Mouse (Mus musculus): Measurements from ENCODE around the gene Afmid. TPM values are rescaled to one million over a fixed set of nuclear protein-coding genes. Genes with fewer than 3 reads are reported as not detected.

The Afmid gene
- polyA plus RNA-seq, 1 experiment from 2014 or later: 8.3 TPM

DNA sequence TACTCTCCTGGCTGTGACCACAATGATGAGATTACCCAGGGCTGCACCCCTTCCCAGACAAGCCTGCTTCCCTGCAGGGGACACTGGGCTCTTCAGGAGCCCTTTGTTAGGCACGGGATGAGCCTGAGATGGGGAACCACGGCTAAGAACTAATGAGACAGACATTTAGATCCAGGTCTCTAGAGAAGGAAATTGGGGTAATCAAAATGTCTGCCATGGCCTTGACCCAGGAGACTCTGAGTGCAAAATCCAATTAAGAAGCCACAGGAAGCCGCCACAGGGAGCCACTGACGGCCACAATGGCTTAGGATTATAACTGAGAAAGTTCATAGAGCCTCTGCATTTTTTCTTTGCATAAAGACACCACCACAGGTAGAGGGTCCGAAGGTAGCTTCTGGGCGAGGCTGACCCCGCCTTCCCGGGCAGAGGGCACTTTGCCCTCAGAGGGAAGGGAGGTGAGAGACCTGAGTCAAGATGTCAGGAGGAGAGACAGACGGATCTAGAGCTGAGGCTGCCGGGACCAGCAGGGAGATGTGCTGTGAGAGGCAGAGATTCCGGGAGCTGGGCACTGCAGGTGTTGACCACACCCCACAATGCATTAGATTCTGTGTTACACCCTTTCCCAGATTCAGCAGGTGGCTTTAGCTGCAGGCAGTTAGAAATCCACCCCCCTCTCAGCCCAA, 37.6 kb downstream of the Afmid start:
- H3K4me2 ChIP-seq (replicated peaks): peak overlapping the region; percentile 39
- peak overlapping the region; percentile 56 for H3K27ac ChIP-seq
- no peak overlapping the region for H3K4me3 ChIP-seq (replicated peaks)
- no peaks in the 10 kb centered on the region for H3K36me3 ChIP-seq
- peak; percentile 77 for ATAC-seq
- H3K9ac ChIP-seq: no peak overlapping the region
- 31% methylated on average over 11 of the region's 11 CpGs for WGBS
- peaks cover 28% of the 10 kb centered on the region for H3K4me1 ChIP-seq (replicated peaks)
- H3K27me3 ChIP-seq (replicated peaks): peaks cover 17% of the 10 kb centered on the region
- no peaks in the 10 kb centered on the region for H3K9me3 ChIP-seq

GRCm38 (mm10) chr11:117864805-117865204, 39.1 kb downstream of the Afmid start:
- Histone ChIP-seq H3K27me3 (replicated peaks) (peaks cover 15% of the 10 kb centered on the region), H3K9ac (no peak overlapping the region), H3K36me3 (no peaks in the 10 kb centered on the region), H3K4me3 (replicated peaks) (no peak overlapping the region), H3K27ac (no peak overlapping the region), H3K9me3 (no peaks in the 10 kb centered on the region), H3K4me2 (replicated peaks) (no peak overlapping the region), H3K4me1 (replicated peaks) (peaks cover 27% of the 10 kb centered on the region)
- 70% methylated on average over 2 of the region's 2 CpGs for WGBS
- no peak for ATAC-seq

GRCm38 (mm10) chr11:117865988-117866387, 40.3 kb downstream of the Afmid start:
- Histone ChIP-seq H3K9me3 (no peaks in the 10 kb centered on the region), H3K27ac (no peak overlapping the region), H3K4me3 (replicated peaks) (no peak overlapping the region), H3K9ac (no peak overlapping the region), H3K4me2 (replicated peaks) (no peak overlapping the region), H3K36me3 (no peaks in the 10 kb centered on the region), H3K27me3 (replicated peaks) (peaks cover 4% of the 10 kb centered on the region), H3K4me1 (replicated peaks) (peaks cover 23% of the 10 kb centered on the region)
- ATAC-seq: no peak
- WGBS: 50% methylated on average over 6 of the region's 6 CpGs

DNA sequence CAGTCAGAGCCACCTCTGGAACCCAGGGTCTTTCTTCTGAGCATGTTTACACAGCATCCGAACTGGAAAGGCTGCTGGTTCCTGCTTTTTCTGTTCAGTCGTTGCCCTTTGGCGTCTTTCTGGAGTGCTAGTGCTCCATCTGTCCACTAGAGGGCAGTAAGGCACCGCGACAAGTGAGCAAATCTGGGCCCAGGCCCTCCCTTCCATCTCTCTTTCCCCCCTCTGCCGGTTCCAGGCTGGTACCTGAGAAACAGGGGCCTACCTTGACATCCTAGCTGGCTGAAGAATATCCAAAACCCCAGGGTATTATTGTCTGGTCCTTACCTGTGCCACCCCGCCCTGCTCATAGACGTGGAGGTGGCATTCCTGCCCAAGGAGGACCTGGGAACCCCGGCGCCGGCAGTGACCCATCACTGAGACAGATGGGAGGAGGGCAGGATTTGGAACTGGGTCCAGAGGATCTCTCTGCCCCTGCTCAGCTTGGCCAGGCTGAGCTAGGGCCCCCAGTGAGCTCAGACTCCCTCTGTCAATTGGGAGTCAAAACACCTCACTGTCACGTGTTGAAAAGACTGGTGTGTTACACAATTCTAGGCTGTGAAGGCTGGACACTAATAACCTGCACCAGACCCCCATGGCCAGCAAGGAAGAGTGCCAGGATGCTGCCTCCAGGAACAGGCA, 45.1 kb downstream of the Afmid start:
- Histone ChIP-seq H3K9ac (no peak overlapping the region), H3K27ac (no peak overlapping the region), H3K27me3 (replicated peaks) (no peaks in the 10 kb centered on the region), H3K4me3 (replicated peaks) (no peak overlapping the region), H3K4me2 (replicated peaks) (no peak overlapping the region; the same call in 1 of the 2 replicates), H3K4me1 (replicated peaks) (peaks cover 26% of the 10 kb centered on the region), H3K9me3 (no peaks in the 10 kb centered on the region), H3K36me3 (no peaks in the 10 kb centered on the region)
- WGBS: 37% methylated on average over 12 of the region's 12 CpGs
- ATAC-seq: peak; percentile 23; the same call in 1 of the 2 replicates

DNA sequence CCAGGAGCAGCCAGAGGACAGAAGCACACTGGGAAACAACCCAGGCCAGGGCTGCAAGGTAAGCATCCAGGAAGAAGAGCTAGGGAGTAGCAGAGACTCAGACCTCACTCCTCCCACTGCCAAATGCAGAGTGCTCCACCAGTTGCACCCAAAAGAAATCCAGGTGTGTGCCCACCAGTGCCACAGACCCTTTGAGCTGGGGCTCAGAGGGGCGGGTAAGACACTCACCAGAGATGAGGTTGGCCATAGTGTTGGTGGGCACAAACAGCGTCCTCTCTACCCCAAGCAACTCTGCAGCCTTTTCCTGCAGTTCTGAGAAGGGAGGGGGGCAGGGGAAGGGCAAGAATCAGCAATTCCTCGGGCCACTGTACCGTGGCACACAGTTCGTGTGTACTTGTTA, 45.7 kb downstream of the Afmid start:
- 69% methylated on average over 5 of the region's 5 CpGs for WGBS
- Histone ChIP-seq H3K27ac (no peak overlapping the region), H3K27me3 (replicated peaks) (no peaks in the 10 kb centered on the region), H3K36me3 (no peaks in the 10 kb centered on the region), H3K4me2 (replicated peaks) (no peak overlapping the region), H3K9ac (no peak overlapping the region), H3K4me3 (replicated peaks) (no peak overlapping the region), H3K9me3 (no peaks in the 10 kb centered on the region), H3K4me1 (replicated peaks) (peaks cover 22% of the 10 kb centered on the region)
- no peak for ATAC-seq

- WGBS: 65% methylated on average over 12 of the region's 12 CpGs
- no peak for ATAC-seq
- Histone ChIP-seq H3K4me2 (replicated peaks) (peak overlapping the region; percentile 83; the same call in 1 of the 2 replicates), H3K9ac (no peak overlapping the region), H3K4me3 (replicated peaks) (no peak overlapping the region), H3K27ac (no peak overlapping the region), H3K4me1 (replicated peaks) (peaks cover 21% of the 10 kb centered on the region), H3K36me3 (no peaks in the 10 kb centered on the region), H3K27me3 (replicated peaks) (no peaks in the 10 kb centered on the region), H3K9me3 (no peaks in the 10 kb centered on the region)
These were observed 46.3 kb downstream of the Afmid start for GRCm38 (mm10) chr11:117871911-117872584.

GRCm38 (mm10) chr11:117872861-117873608, 47.3 kb downstream of the Afmid start, which contains the start of gene Tha1:
Tha1 (minus strand) TSS chr11:117873481.
- H3K4me1 ChIP-seq (replicated peaks): peaks cover 26% of the 10 kb centered on the region
- no peak within 1 kb of the TSS for H3K27ac ChIP-seq
- 1% methylated on average over 51 of the region's 51 CpGs for WGBS
- peak; percentile 84 for ATAC-seq
- H3K4me2 ChIP-seq (replicated peaks): peak within 1 kb of the TSS; percentile 83
- peak within 1 kb of the TSS; percentile 52 for H3K4me3 ChIP-seq (replicated peaks)
- no peaks in the 10 kb centered on the region for H3K27me3 ChIP-seq (replicated peaks)
- peak within 1 kb of the TSS; percentile 61 for H3K9ac ChIP-seq
- no peaks in the 10 kb centered on the region for H3K36me3 ChIP-seq
- H3K9me3 ChIP-seq: no peaks in the 10 kb centered on the region

DNA sequence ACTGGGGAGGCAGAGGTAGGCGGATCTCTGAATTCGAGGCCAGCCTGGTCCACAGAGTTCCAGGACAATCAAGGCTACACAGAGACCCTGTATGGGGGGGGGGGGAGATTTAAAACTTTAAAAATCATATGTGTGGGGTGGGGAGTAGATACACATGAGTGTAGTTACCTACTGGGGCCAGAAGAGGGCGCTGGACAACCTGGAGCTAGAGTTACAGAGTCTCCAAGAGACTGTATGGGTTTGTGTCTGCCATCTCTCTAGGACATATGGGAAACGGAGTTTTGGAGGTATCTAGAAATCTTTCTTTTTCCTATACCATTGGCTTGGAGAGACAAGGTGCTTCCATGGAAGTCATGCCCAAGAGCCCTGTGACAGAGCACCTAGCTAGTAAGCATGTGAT, 48.7 kb downstream of the Afmid start:
- H3K27ac ChIP-seq: no peak overlapping the region
- 62% methylated on average over 4 of the region's 4 CpGs for WGBS
- no peaks in the 10 kb centered on the region for H3K9me3 ChIP-seq
- no peak overlapping the region for H3K4me3 ChIP-seq (replicated peaks)
- no peak overlapping the region for H3K4me2 ChIP-seq (replicated peaks)
- H3K36me3 ChIP-seq: no peaks in the 10 kb centered on the region
- no peaks in the 10 kb centered on the region for H3K27me3 ChIP-seq (replicated peaks)
- H3K9ac ChIP-seq: no peak overlapping the region
- ATAC-seq: no peak
- H3K4me1 ChIP-seq (replicated peaks): peaks cover 36% of the 10 kb centered on the region

DNA sequence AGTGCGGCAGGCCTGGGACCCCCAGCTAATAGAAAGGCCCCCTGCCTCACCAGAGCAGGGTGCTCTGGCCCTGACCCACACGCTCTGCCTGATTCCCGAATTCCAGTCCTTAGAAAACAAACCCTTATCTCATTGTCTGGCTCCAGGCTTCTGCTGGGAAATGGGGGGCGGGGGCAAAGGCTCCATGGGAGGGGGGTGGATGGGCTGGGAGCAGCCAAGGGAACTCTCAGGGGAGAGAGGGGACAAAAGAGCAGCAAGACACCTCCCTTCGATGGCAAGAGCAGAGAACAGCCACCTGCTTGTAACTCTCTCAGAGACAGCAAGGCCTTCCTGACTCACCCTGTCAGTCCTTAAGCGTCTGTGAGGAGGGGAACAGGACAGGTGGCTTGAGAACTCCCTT, 50.0 kb downstream of the Afmid start:
- Histone ChIP-seq H3K9me3 (no peaks in the 10 kb centered on the region), H3K27me3 (replicated peaks) (no peaks in the 10 kb centered on the region), H3K4me3 (replicated peaks) (no peak overlapping the region), H3K27ac (no peak overlapping the region), H3K4me2 (replicated peaks) (no peak overlapping the region), H3K4me1 (replicated peaks) (peaks cover 32% of the 10 kb centered on the region), H3K9ac (no peak overlapping the region; the same call in 1 of the 2 replicates), H3K36me3 (no peaks in the 10 kb centered on the region)
- ATAC-seq: no peak
- 35% methylated on average over 6 of the region's 6 CpGs for WGBS

GRCm38 (mm10) chr11:117877917-117878745, 52.4 kb downstream of the Afmid start:
- Histone ChIP-seq H3K27ac (peak overlapping the region; percentile 62), H3K9me3 (no peaks in the 10 kb centered on the region), H3K4me1 (replicated peaks) (peaks cover 40% of the 10 kb centered on the region), H3K9ac (0 out of 2 replicates have a peak overlapping the region, but pooled peaks have one; percentile 11), H3K36me3 (no peaks in the 10 kb centered on the region), H3K4me2 (replicated peaks) (peak overlapping the region; percentile 49), H3K4me3 (replicated peaks) (no peak overlapping the region), H3K27me3 (replicated peaks) (no peaks in the 10 kb centered on the region)
- WGBS: 21% methylated on average over 13 of the region's 13 CpGs
- peak; percentile 52 for ATAC-seq

GRCm38 (mm10) chr11:117878892-117879291, 53.2 kb downstream of the Afmid start:
- Histone ChIP-seq H3K9ac (no peak overlapping the region), H3K27ac (peak overlapping the region; percentile 62), H3K27me3 (replicated peaks) (no peaks in the 10 kb centered on the region), H3K4me3 (replicated peaks) (no peak overlapping the region), H3K4me1 (replicated peaks) (peaks cover 40% of the 10 kb centered on the region), H3K4me2 (replicated peaks) (peak overlapping the region; percentile 49; the same call in 1 of the 2 replicates), H3K9me3 (no peaks in the 10 kb centered on the region), H3K36me3 (no peaks in the 10 kb centered on the region)
- ATAC-seq: no peak
- WGBS: 40% methylated on average over 8 of the region's 8 CpGs
